Mouse (Mus musculus) testis, adult 2 months (tissue): ENCODE data around the gene Retsat.

Source experiments
- CTCF ChIP-seq: fragments of 200-500 bp; IDR thresholded peaks from 2 replicates; pipeline ENCODE4 v1.5.1; 2012; ENCODE audit warnings: low read depth, mild to moderate bottlenecking, inconsistent platforms, low read length, moderate library complexity; ENCODE audit not compliant: control insufficient read depth, insufficient read depth, insufficient replicate concordance
- POLR2A ChIP-seq: fragments of 200-500 bp; IDR thresholded peaks from 2 replicates; pipeline ENCODE4 v1.6.1; 2012; ENCODE audit warnings: low read depth, mild to moderate bottlenecking, inconsistent platforms, low read length, moderate library complexity; ENCODE audit not compliant: control insufficient read depth

DNA sequence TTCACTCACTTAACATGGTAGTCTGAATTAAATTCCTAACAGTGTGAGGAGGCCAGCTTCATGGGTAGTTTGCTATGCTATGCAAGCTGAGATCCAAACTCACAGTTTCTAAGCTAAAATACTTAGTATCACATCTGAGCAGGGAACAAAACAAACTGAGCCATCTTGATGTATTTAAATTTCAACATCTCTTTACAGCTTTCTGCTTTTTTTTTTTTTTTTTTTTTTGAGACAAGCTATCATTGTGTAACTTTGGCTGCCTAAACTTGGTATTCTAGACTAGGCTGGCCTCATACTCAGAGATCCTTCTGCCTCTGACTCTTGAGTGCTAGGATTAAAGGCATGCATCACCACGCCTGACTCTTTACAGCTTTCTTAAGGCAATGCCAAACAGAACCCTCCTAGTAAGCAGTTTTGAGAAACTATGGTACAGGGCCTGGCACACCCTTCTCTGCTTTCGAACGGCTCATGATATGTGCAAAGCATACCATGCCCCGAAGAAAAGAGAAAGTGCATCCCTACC is 10.4 kb downstream of the Retsat start:
- TF ChIP-seq POLR2A = no peak
- TF ChIP-seq CTCF = no peak
